Mouse (Mus musculus): Measurements from ENCODE around the gene Cfd. TPM values are rescaled to one million over a fixed set of nuclear protein-coding genes. Genes with fewer than 3 reads are reported as not detected.

The Cfd gene
- not detected in 2 replicates for total RNA-seq (2017)

GRCm38 (mm10) chr10:79890670-79891069, at the start of gene Cfd:
TSS of gene Cfd (plus strand) at chr10:79890853.
- no peak for ATAC-seq (ENCODE audit: extremely low read depth, insufficient number of reproducible peaks, low FRiP score, poor library complexity, severe bottlenecking)

GRCm38 (mm10) chr10:79842322-79842721, 48.3 kb upstream of the Cfd start:
- ATAC-seq (ENCODE audit: extremely low read depth, insufficient number of reproducible peaks, low FRiP score, poor library complexity, severe bottlenecking), result no peak

GRCm38 (mm10) chr10:79843476-79843875, 47.2 kb upstream of the Cfd start:
- ATAC-seq (ENCODE audit: extremely low read depth, insufficient number of reproducible peaks, low FRiP score, poor library complexity, severe bottlenecking), result no peak

- ATAC-seq (ENCODE audit: extremely low read depth, insufficient number of reproducible peaks, low FRiP score, poor library complexity, severe bottlenecking), result no peak
Observed at GRCm38 (mm10) chr10:79846553-79846952, 44.1 kb upstream of the Cfd start.

GRCm38 (mm10) chr10:79849941-79850628, 40.6 kb upstream of the Cfd start:
- ATAC-seq (ENCODE audit: extremely low read depth, insufficient number of reproducible peaks, low FRiP score, poor library complexity, severe bottlenecking), result no peak

- no peak for ATAC-seq (ENCODE audit: extremely low read depth, insufficient number of reproducible peaks, low FRiP score, poor library complexity, severe bottlenecking)
Observed at GRCm38 (mm10) chr10:79851653-79852052, 39.0 kb upstream of the Cfd start.

GRCm38 (mm10) chr10:79852107-79852789, 38.4 kb upstream of the Cfd start:
- ATAC-seq (ENCODE audit: extremely low read depth, insufficient number of reproducible peaks, low FRiP score, poor library complexity, severe bottlenecking), result no peak

- ATAC-seq (ENCODE audit: extremely low read depth, insufficient number of reproducible peaks, low FRiP score, poor library complexity, severe bottlenecking), result no peak
Observed at GRCm38 (mm10) chr10:79852827-79853226, 37.8 kb upstream of the Cfd start.

GRCm38 (mm10) chr10:79853392-79853791, 37.3 kb upstream of the Cfd start:
- no peak for ATAC-seq (ENCODE audit: extremely low read depth, insufficient number of reproducible peaks, low FRiP score, poor library complexity, severe bottlenecking)

- ATAC-seq (ENCODE audit: extremely low read depth, insufficient number of reproducible peaks, low FRiP score, poor library complexity, severe bottlenecking), result peak; percentile 88
Observed at GRCm38 (mm10) chr10:79853860-79854795, 36.5 kb upstream of the Cfd start, which contains the start of gene Ptbp1. TSS of gene Ptbp1 (plus strand) at chr10:79854427.

GRCm38 (mm10) chr10:79854801-79855541, 35.7 kb upstream of the Cfd start:
- ATAC-seq (ENCODE audit: extremely low read depth, insufficient number of reproducible peaks, low FRiP score, poor library complexity, severe bottlenecking), result no peak

GRCm38 (mm10) chr10:79855558-79856184, 35.0 kb upstream of the Cfd start:
- no peak for ATAC-seq (ENCODE audit: extremely low read depth, insufficient number of reproducible peaks, low FRiP score, poor library complexity, severe bottlenecking)

GRCm38 (mm10) chr10:79856280-79856679, 34.4 kb upstream of the Cfd start:
- ATAC-seq (ENCODE audit: extremely low read depth, insufficient number of reproducible peaks, low FRiP score, poor library complexity, severe bottlenecking), result no peak

- ATAC-seq (ENCODE audit: extremely low read depth, insufficient number of reproducible peaks, low FRiP score, poor library complexity, severe bottlenecking), result no peak
Observed at GRCm38 (mm10) chr10:79856704-79857451, 33.8 kb upstream of the Cfd start.

- ATAC-seq (ENCODE audit: extremely low read depth, insufficient number of reproducible peaks, low FRiP score, poor library complexity, severe bottlenecking), result no peak
Observed at GRCm38 (mm10) chr10:79857452-79857811, 33.2 kb upstream of the Cfd start.

GRCm38 (mm10) chr10:79857894-79858293, 32.8 kb upstream of the Cfd start:
- ATAC-seq (ENCODE audit: extremely low read depth, insufficient number of reproducible peaks, low FRiP score, poor library complexity, severe bottlenecking), result no peak

- ATAC-seq (ENCODE audit: extremely low read depth, insufficient number of reproducible peaks, low FRiP score, poor library complexity, severe bottlenecking), result no peak
Observed at GRCm38 (mm10) chr10:79858416-79859074, 32.1 kb upstream of the Cfd start.

All from neutrophil, adult 5-6 weeks (primary cell).